Mouse (Mus musculus): Measurements from ENCODE around the gene Cnnm4.

DNA sequence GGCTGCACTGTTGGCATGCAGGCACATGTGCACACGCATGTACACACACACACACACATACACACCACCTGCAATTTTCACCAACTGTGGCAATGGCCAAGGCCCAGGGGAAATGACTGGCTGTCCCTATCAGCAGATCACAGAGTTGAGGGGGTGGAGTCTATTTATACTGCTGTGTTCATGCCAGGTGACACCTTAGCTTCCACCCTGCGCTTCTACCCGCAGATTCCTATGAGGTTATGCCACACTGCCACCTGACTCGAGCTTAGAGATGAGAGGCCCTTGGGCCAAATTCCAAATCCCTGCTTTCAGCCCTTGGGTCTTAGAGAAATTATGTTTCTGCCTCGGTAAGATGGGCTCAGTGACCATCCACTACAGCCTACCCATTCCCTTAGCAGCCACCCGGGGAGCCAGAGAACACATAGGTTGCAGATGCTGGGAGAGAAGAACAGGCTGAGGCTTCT, 63.2 kb downstream of the Cnnm4 start:
- no peak for TF ChIP-seq CTCF (IDR thresholded peaks at IDR 0.05; ENCODE audit: insufficient read depth, low read depth, low read length)
- TF ChIP-seq POLR2A (IDR thresholded peaks at IDR 0.05; ENCODE audit: insufficient read depth, low read depth, low read length), result no peak

Data from olfactory bulb, adult 2 months (tissue).